9 mouse cellular contexts compared by ENCODE assay signal in genomic region chr10:8391264-8391748, GRCm38 (mm10).
A peak's percentile ranks its signal among the peaks of the same experiment; 100 is the strongest.
DNase-seq lines count a peak whose midpoint lies in the region; ATAC-seq and TF ChIP-seq lines count a peak whose summit lies in the region.
"Had no signal": no experiment of that assay in that cellular context is flagged by ENCODE, and none has a peak within 500 bp of the region (broad histone marks: within the 10 kb centered on the region; RNA-seq: fewer than 3 reads in every experiment).

No protein-coding gene starts in this region.

- no peak for ATAC-seq in kidney, postnatal 0 days (replicated peaks; ENCODE audit: low FRiP score, low read depth)

- H3K36me3 ChIP-seq in kidney, postnatal 0 days (ENCODE audit: insufficient read depth, low read length) = no peaks in the 10 kb centered on the region
- no peaks in the 10 kb centered on the region for H3K36me3 ChIP-seq in kidney, adult 2 months (ENCODE audit: control insufficient read depth, insufficient read depth, low read length)
- H3K36me3 ChIP-seq: G1E had no signal

- intact Hi-C loops in gastrocnemius, postnatal 14 days (cut with DNase I; ENCODE audit: low total_unique reads) = no loop called here

- WGBS in kidney, postnatal 0 days = 61% methylated on average over 4 of the region's 4 CpGs
- 65% methylated on average over 4 of the region's 4 CpGs for WGBS in kidney, adult 2 months

- H3K9me3 ChIP-seq in kidney, postnatal 0 days (replicated peaks; ENCODE audit: low read length) = no peaks in the 10 kb centered on the region

- no peaks in the 10 kb centered on the region for H3K27me3 ChIP-seq in kidney, postnatal 0 days (ENCODE audit: insufficient read depth, low read length)
- no peaks in the 10 kb centered on the region for H3K27me3 ChIP-seq in kidney, adult 2 months (replicated peaks; ENCODE audit: control insufficient read depth, insufficient read depth, low read length)

- H3K4me3 ChIP-seq in kidney, postnatal 0 days (replicated peaks; ENCODE audit: low read depth, low read length) = no peak overlapping the region
- no peak overlapping the region for H3K4me3 ChIP-seq in kidney, adult 2 months (ENCODE audit: insufficient read depth, low read depth, low read length)

- H3K4me2 ChIP-seq in kidney, postnatal 0 days (ENCODE audit: low read length) = no peak overlapping the region

- no peak overlapping the region for H3K27ac ChIP-seq in kidney, postnatal 0 days
- H3K27ac ChIP-seq in kidney, adult 2 months (ENCODE audit: insufficient read depth, low read depth, low read length) = no peak overlapping the region

- H3K4me1 ChIP-seq in kidney, postnatal 0 days (replicated peaks; ENCODE audit: insufficient read depth, low read length) = no peaks in the 10 kb centered on the region
- H3K4me1 ChIP-seq in kidney, adult 2 months (ENCODE audit: control insufficient read depth, insufficient read depth, low read length) = no peaks in the 10 kb centered on the region

- 0 out of 2 replicates have a peak, but pooled peaks have one; percentile 16 for TF ChIP-seq CTCF in kidney, postnatal 0 days (IDR thresholded peaks at IDR 0.05; ENCODE audit: low read depth)
- no peak for TF ChIP-seq CTCF in kidney, adult 2 months (conservative IDR thresholded peaks at IDR 0.05; ENCODE audit: insufficient read depth, insufficient read length, low read depth, low read length)

- peak; percentile 15 for DNase-seq in kidney, postnatal 0 days (ENCODE audit: low spot score)
- no peak for DNase-seq in kidney, postnatal 4 days
- DNase-seq in ZHBTc4 (ENCODE audit: low read depth, low spot score) = peak; percentile 21
- DNase-seq in embryo, embryonic 10 days (ENCODE audit: low spot score) = peak; percentile 14
- DNase-seq in gastrocnemius, postnatal 14 days = peak; percentile 48
- peak; percentile 18 for DNase-seq in lung, postnatal 25 days (ENCODE audit: low spot score)
- no peak for DNase-seq in kidney, adult 2 months
- no peak for DNase-seq in T-cell, adult 2 months (ENCODE audit: low spot score)

- no peak for TF ChIP-seq POLR2A in kidney, adult 2 months (IDR thresholded peaks at IDR 0.05; ENCODE audit: low read depth, low read length)

- H3K9ac ChIP-seq in kidney, postnatal 0 days (ENCODE audit: low read depth, low read length) = no peak overlapping the region

Comparison
In these comparisons a context has a peak if more than half of its experiments do, and no peak if none do; other contexts are left out.
1. DNase-seq: peak in kidney, postnatal 0 days (single experiment), ZHBTc4 (single experiment), embryo, embryonic 10 days (single experiment), gastrocnemius, postnatal 14 days (single experiment) and lung, postnatal 25 days (single experiment); none in kidney, postnatal 4 days (0 of 2), kidney, adult 2 months (single experiment) and T-cell, adult 2 months (single experiment).